9 mouse cellular contexts compared by ENCODE assay signal in genomic region chr13:78199642-78200160, GRCm38 (mm10). TPM values are rescaled to one million over a fixed set of nuclear protein-coding genes. Genes with fewer than 3 reads are reported as not detected.
A peak's percentile ranks its signal among the peaks of the same experiment; 100 is the strongest.
DNase-seq lines count a peak whose midpoint lies in the region; ATAC-seq and TF ChIP-seq lines count a peak whose summit lies in the region.
"Had no signal": no experiment of that assay in that cellular context is flagged by ENCODE, and none has a peak within 500 bp of the region (broad histone marks: within the 10 kb centered on the region; RNA-seq: fewer than 3 reads in every experiment).

Nr2f1 (minus strand) TSS chr13:78199757.

- ATAC-seq in heart, embryonic 13.5 days (ENCODE audit: extremely low read depth, insufficient number of reproducible peaks, low FRiP score, low TSS enrichment) = no peak
- no peak for ATAC-seq in forebrain, embryonic 11.5 days (replicated peaks; ENCODE audit: low FRiP score)
- no peak for ATAC-seq in stomach, embryonic 15.5 days (ENCODE audit: insufficient read depth, low FRiP score, low read depth)

- H3K4me3 ChIP-seq in heart, embryonic 13.5 days = peak within 1 kb of the TSS; percentile 83
- peak within 1 kb of the TSS; percentile 40 to 73; a peak in 3 of 4 replicates for H3K4me3 ChIP-seq in ES-E14 (ENCODE audit: insufficient read depth in 1 of 2, low read depth in 1 of 2, low read length in 2 of 2, poor library complexity in 1 of 2, severe bottlenecking in 1 of 2)
- peak within 1 kb of the TSS; percentile 89 for H3K4me3 ChIP-seq in forebrain, embryonic 11.5 days (ENCODE audit: low read depth, low read length)
- H3K4me3 ChIP-seq in limb, embryonic 10.5 days = peak within 1 kb of the TSS; percentile 88
- peak within 1 kb of the TSS; percentile 69 for H3K4me3 ChIP-seq in stomach, embryonic 15.5 days (replicated peaks)

- H3K4me1 ChIP-seq in heart, embryonic 13.5 days = peaks cover 25% of the 10 kb centered on the region
- peaks cover 1 to 8% of the 10 kb centered on the region in 2 experiments; a peak in 1 of 4 replicates for H3K4me1 ChIP-seq in ES-E14 (ENCODE audit: control insufficient read depth in 2 of 2, insufficient read depth in 2 of 2, low read length in 2 of 2, poor library complexity in 1 of 2)
- H3K4me1 ChIP-seq in forebrain, embryonic 11.5 days (replicated peaks; ENCODE audit: control insufficient read depth, insufficient read depth, low read length) = peaks cover 5% of the 10 kb centered on the region; the same call in 1 of the 2 replicates
- H3K4me1 ChIP-seq in limb, embryonic 10.5 days = peaks cover 52% of the 10 kb centered on the region
- H3K4me1 ChIP-seq in stomach, embryonic 15.5 days = 0 out of 2 replicates have a peak, but pooled peaks cover 6% of the 10 kb centered on the region

- H3K9me3 ChIP-seq in heart, embryonic 13.5 days = no peaks in the 10 kb centered on the region
- H3K9me3 ChIP-seq in ES-E14 (ENCODE audit: control insufficient read depth, insufficient read depth, low read depth, low read length) = no peaks in the 10 kb centered on the region
- H3K9me3 ChIP-seq in forebrain, embryonic 11.5 days (ENCODE audit: control insufficient read depth, low read length) = no peaks in the 10 kb centered on the region
- no peaks in the 10 kb centered on the region for H3K9me3 ChIP-seq in limb, embryonic 10.5 days (replicated peaks)
- H3K9me3 ChIP-seq in stomach, embryonic 15.5 days = no peaks in the 10 kb centered on the region

- DNase-seq in heart, adult 18-20 months = no peak
- no peak for DNase-seq in ES-E14 (ENCODE audit: low read depth, low spot score)
- DNase-seq in forebrain, embryonic 11.5 days (ENCODE audit: low spot score) = no peak
- DNase-seq in limb, embryonic 10.5 days (ENCODE audit: low spot score) = no peak
- no peak for DNase-seq in retina, embryonic 14.5 days (ENCODE audit: low spot score)
- no peak for DNase-seq in Muller cell, postnatal 12 days (ENCODE audit: inconsistent ontology term)

- peak within 1 kb of the TSS; percentile 93 for H3K9ac ChIP-seq in heart, embryonic 13.5 days
- 0 out of 2 replicates have a peak within 1 kb of the TSS, but pooled peaks have one; percentile 26 for H3K9ac ChIP-seq in ES-E14 (ENCODE audit: insufficient read depth, low read depth, low read length, poor library complexity, severe bottlenecking)
- peak within 1 kb of the TSS; percentile 100 for H3K9ac ChIP-seq in forebrain, embryonic 11.5 days (ENCODE audit: low read length)
- H3K9ac ChIP-seq in stomach, embryonic 15.5 days = peak within 1 kb of the TSS; percentile 57

- peaks cover 36% of the 10 kb centered on the region for H3K27me3 ChIP-seq in heart, embryonic 13.5 days (replicated peaks)
- peaks cover 11% of the 10 kb centered on the region for H3K27me3 ChIP-seq in forebrain, embryonic 11.5 days (ENCODE audit: control insufficient read depth, insufficient read depth, low read length)
- H3K27me3 ChIP-seq in limb, embryonic 10.5 days (ENCODE audit: low read depth, poor library complexity, severe bottlenecking) = peaks cover 45% of the 10 kb centered on the region
- H3K27me3 ChIP-seq in stomach, embryonic 15.5 days (replicated peaks) = peaks cover 20% of the 10 kb centered on the region

- in situ Hi-C loops in ES-E14 (cut with MboI; ENCODE audit: low sequenced_read_pairs in 2 of 2, unreplicated experiment in 2 of 2) = loop anchor here in 1 of 2 experiments (25.0 kb wide), 1 partner anchor 1362 kb away; no protein-coding TSS in a partner anchor

- WGBS in heart, embryonic 13.5 days = under 1% methylated on average over 14 of the region's 14 CpGs
- WGBS in forebrain, embryonic 11.5 days = under 1% methylated on average over 14 of the region's 14 CpGs
- under 1% methylated on average over 14 of the region's 14 CpGs for WGBS in limb, embryonic 10.5 days
- under 1% methylated on average over 14 of the region's 14 CpGs for WGBS in stomach, embryonic 15.5 days

- H3K36me3 ChIP-seq in heart, embryonic 13.5 days = 0 out of 2 replicates have a peak, but pooled peaks cover 5% of the 10 kb centered on the region
- no peaks in the 10 kb centered on the region for H3K36me3 ChIP-seq in ES-E14 (ENCODE audit: control insufficient read depth, insufficient read depth, low read length, poor library complexity, severe bottlenecking)
- no peaks in the 10 kb centered on the region; the same call in 1 of the 2 replicates for H3K36me3 ChIP-seq in forebrain, embryonic 11.5 days (ENCODE audit: control insufficient read depth, insufficient read depth, low read length)
- H3K36me3 ChIP-seq in limb, embryonic 10.5 days = peaks cover 9% of the 10 kb centered on the region
- H3K36me3 ChIP-seq in stomach, embryonic 15.5 days = no peaks in the 10 kb centered on the region
- H3K36me3 ChIP-seq: G1E had no signal

- peak within 1 kb of the TSS; percentile 91 for H3K4me2 ChIP-seq in heart, embryonic 13.5 days
- peak within 1 kb of the TSS; percentile 58 for H3K4me2 ChIP-seq in forebrain, embryonic 11.5 days (ENCODE audit: low read depth, low read length, severe bottlenecking)
- peak within 1 kb of the TSS; percentile 76 for H3K4me2 ChIP-seq in stomach, embryonic 15.5 days

- H3K27ac ChIP-seq in heart, embryonic 13.5 days (replicated peaks) = peak within 1 kb of the TSS; percentile 96
- no peak within 1 kb of the TSS for H3K27ac ChIP-seq in ES-E14 (ENCODE audit: insufficient read depth, low read depth, low read length, poor library complexity, severe bottlenecking)
- H3K27ac ChIP-seq in forebrain, embryonic 11.5 days (ENCODE audit: low read depth, low read length) = peak within 1 kb of the TSS; percentile 100
- H3K27ac ChIP-seq in limb, embryonic 10.5 days = peak within 1 kb of the TSS; percentile 98
- peak within 1 kb of the TSS; percentile 94 for H3K27ac ChIP-seq in stomach, embryonic 15.5 days

TF ChIP-seq in ES-E14, 5 proteins besides CTCF, POLR2A, EP300 and RAD21:
- TF ChIP-seq CHD2 (IDR thresholded peaks at IDR 0.05; ENCODE audit: low read depth, low read length) = no peak
- no peak for TF ChIP-seq ZC3H11A (IDR thresholded peaks at IDR 0.05; ENCODE audit: borderline replicate concordance, low read depth, low read length)
- TF ChIP-seq MAFK (IDR thresholded peaks at IDR 0.05; ENCODE audit: insufficient read depth, low read depth, low read length) = no peak
- TF ChIP-seq HCFC1 (IDR thresholded peaks at IDR 0.05; ENCODE audit: borderline replicate concordance, insufficient read depth, low read length) = no peak
- no peak for TF ChIP-seq ZNF384 (IDR thresholded peaks at IDR 0.05; ENCODE audit: low read depth, low read length)

RNA-seq across cellular contexts. Expression of gene Nr2f1, which starts in this region (rescaled TPM):
- 4.1 and 4.6 TPM in 2 replicates for polyA plus RNA-seq in heart, embryonic 13.5 days (2015; fragmentation: Nextera tagmentation; extraction: Ambion mirVana)
- total RNA-seq in heart, adult 18-20 months (2021) = 1 to 10 TPM; 2.1 to 2.6 TPM
- 0.21 and 1.9 TPM in 2 replicates for total RNA-seq in ES-E14 (2012; rRNA removed)
- 110 and 122 TPM in 2 replicates for polyA plus RNA-seq in forebrain, embryonic 11.5 days (2014; fragmentation: Nextera tagmentation; extraction: Ambion mirVana)
- polyA plus RNA-seq in limb, embryonic 10.5 days (2016; fragmentation: Nextera tagmentation; extraction: Ambion mirVana) = 18.2 and 19.6 TPM in 2 replicates
- 11.6 and 11.7 TPM in 2 replicates for polyA plus RNA-seq in stomach, embryonic 15.5 days (2015; fragmentation: Nextera tagmentation; extraction: Ambion mirVana)

Comparison
In these comparisons a context has a peak if more than half of its experiments do, and no peak if none do; other contexts are left out.
1. H3K9ac ChIP-seq: peak in every context shown above with its lines; median percentile 100 in forebrain, embryonic 11.5 days; 93 in heart, embryonic 13.5 days; 57 in stomach, embryonic 15.5 days; 26 in ES-E14.